Comparison of ENCODE assay signal across 23 mouse cellular contexts in the genomic region with DNA sequence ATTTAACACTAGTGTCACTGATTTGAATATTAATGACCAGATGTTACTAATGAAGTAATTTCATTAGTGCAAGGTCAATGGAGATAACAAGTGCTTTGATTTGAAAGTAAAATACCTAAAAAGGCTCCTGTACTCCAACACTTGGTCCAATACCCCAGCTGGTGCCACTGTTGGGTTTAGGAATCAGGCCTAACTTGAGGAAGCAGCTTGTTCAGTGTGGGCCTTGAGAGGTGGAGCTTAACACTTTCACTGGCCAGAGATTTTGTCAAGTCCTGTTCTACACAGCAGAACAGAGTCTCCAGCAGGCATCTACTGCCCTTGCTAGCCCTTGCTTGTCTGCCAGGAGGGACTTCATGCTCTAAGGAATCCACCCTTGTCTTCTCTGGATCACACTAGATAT.
"Had no signal": no experiment of that assay in that cellular context is flagged by ENCODE, and none has a peak within 500 bp of the region (broad histone marks: within the 10 kb centered on the region; RNA-seq: fewer than 3 reads in every experiment).

No protein-coding gene starts in this region.

- H3K4me1 ChIP-seq: heart, embryonic 10.5 days; heart, embryonic 12.5 days; hindbrain, embryonic 13.5 days; hindbrain, embryonic 15.5 days; kidney, embryonic 15.5 days; limb, embryonic 13.5 days; limb, embryonic 15.5 days; liver, embryonic 12.5 days had no signal

- H3K9ac ChIP-seq: heart, embryonic 12.5 days; hindbrain, embryonic 13.5 days; hindbrain, embryonic 15.5 days; kidney, embryonic 15.5 days; limb, embryonic 13.5 days; limb, embryonic 15.5 days; liver, embryonic 12.5 days; liver, embryonic 14.5 days had no signal

- H3K27me3 ChIP-seq: heart, embryonic 12.5 days; hindbrain, embryonic 13.5 days; hindbrain, embryonic 15.5 days; kidney, embryonic 15.5 days; limb, embryonic 13.5 days; limb, embryonic 15.5 days; liver, embryonic 12.5 days had no signal

- ATAC-seq: hindbrain, postnatal 0 days; intestine, embryonic 16.5 days; liver, embryonic 12.5 days had no signal

- DNase-seq: gastrocnemius, postnatal 25 days; heart, adult 18-20 months; heart, postnatal 10 days; kidney, adult 11 months; kidney, adult 2 months; kidney, adult 9 months; kidney, postnatal 14 days; kidney, postnatal 36 days; layer of hippocampus, adult 9-11 months; layer of hippocampus, postnatal 36 days; left cerebral cortex, postnatal 4 days had no signal

- H3K4me3 ChIP-seq: heart, embryonic 10.5 days; heart, embryonic 12.5 days; hindbrain, embryonic 13.5 days; hindbrain, embryonic 15.5 days; kidney, embryonic 15.5 days; limb, embryonic 13.5 days; limb, embryonic 15.5 days; liver, embryonic 12.5 days had no signal

- H3K36me3 ChIP-seq: heart, embryonic 10.5 days; heart, embryonic 12.5 days; hindbrain, embryonic 13.5 days; hindbrain, embryonic 15.5 days; kidney, embryonic 15.5 days; limb, embryonic 13.5 days; limb, embryonic 15.5 days; liver, embryonic 12.5 days had no signal

- H3K27ac ChIP-seq: heart, embryonic 10.5 days; hindbrain, embryonic 13.5 days; hindbrain, embryonic 15.5 days; hindbrain, postnatal 0 days; kidney, embryonic 15.5 days; kidney, postnatal 0 days; limb, embryonic 13.5 days; limb, embryonic 15.5 days; liver, embryonic 12.5 days; liver, embryonic 14.5 days had no signal

- H3K4me2 ChIP-seq: heart, embryonic 12.5 days; hindbrain, embryonic 13.5 days; hindbrain, embryonic 15.5 days; kidney, embryonic 15.5 days; limb, embryonic 13.5 days; limb, embryonic 15.5 days; liver, embryonic 12.5 days had no signal

- H3K9me3 ChIP-seq: heart, embryonic 10.5 days; heart, embryonic 12.5 days; hindbrain, embryonic 13.5 days; hindbrain, embryonic 15.5 days; kidney, embryonic 15.5 days; limb, embryonic 13.5 days; limb, embryonic 15.5 days; liver, embryonic 12.5 days had no signal
